ENCODE assay signal across 23 mouse cellular contexts in the genomic region with DNA sequence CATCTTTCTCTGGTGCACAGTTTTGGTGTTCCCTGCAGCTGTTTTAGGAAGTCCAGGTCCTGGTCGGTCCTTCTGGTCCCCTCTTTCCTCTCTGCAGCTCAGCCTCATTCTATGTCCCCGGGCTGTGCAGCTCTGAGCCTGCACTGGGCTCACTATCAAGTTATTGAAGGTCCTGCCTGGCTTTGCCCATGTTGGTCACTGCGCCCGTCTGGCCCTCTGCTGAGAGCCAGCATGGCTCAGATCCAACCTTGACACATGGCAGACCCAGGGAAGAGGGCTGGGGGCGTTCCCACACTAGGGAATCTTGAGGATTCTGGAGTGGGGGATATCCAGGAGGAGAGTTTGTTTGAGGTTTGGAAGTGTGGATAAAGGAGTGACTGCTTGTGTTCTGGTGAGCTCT.
DNase-seq lines count a peak whose midpoint lies in the region; ATAC-seq and TF ChIP-seq lines count a peak whose summit lies in the region.
"Had no signal": no experiment of that assay in that cellular context is flagged by ENCODE, and none has a peak within 500 bp of the region (broad histone marks: within the 10 kb centered on the region; RNA-seq: fewer than 3 reads in every experiment).

No protein-coding gene starts in this region.

- intact Hi-C loops in left cerebral cortex, postnatal 25 days (cut with DNase I) = no loop called here
- intact Hi-C loops in heart, adult 2 months (cut with DNase I) = no loop called here

- peaks cover 91% of the 10 kb centered on the region for H3K4me1 ChIP-seq in cerebellum, adult 2 months (ENCODE audit: control insufficient read depth, insufficient read depth, low read length)
- H3K4me1 ChIP-seq in heart, adult 2 months (ENCODE audit: control insufficient read depth, insufficient read depth, low read length) = no peaks in the 10 kb centered on the region
- H3K4me1 ChIP-seq: embryonic facial prominence, embryonic 15.5 days; heart, embryonic 15.5 days had no signal

- no peaks in the 10 kb centered on the region for H3K27me3 ChIP-seq in cerebellum, adult 2 months (ENCODE audit: control insufficient read depth, insufficient read depth, low read length)
- H3K27me3 ChIP-seq in heart, adult 2 months (ENCODE audit: control insufficient read depth, insufficient read depth, low read length) = no peaks in the 10 kb centered on the region
- H3K27me3 ChIP-seq: embryonic facial prominence, embryonic 15.5 days; hindbrain, embryonic 15.5 days had no signal

- no peaks in the 10 kb centered on the region for H3K79me2 ChIP-seq in heart, adult 2 months (replicated peaks; ENCODE audit: control insufficient read depth, insufficient read depth, low read length)

- TF ChIP-seq POLR2A in cerebellum, adult 2 months (IDR thresholded peaks at IDR 0.05; ENCODE audit: borderline replicate concordance, insufficient read depth, low read length) = no peak
- no peak for TF ChIP-seq POLR2A in heart, adult 2 months (IDR thresholded peaks at IDR 0.05; ENCODE audit: insufficient read depth, low read depth, low read length)

- no peaks in the 10 kb centered on the region for H3K36me3 ChIP-seq in heart, adult 2 months (ENCODE audit: control insufficient read depth, insufficient read depth, low read length)
- H3K36me3 ChIP-seq: embryonic facial prominence, embryonic 15.5 days; forebrain, embryonic 10.5 days; heart, embryonic 15.5 days; hindbrain, embryonic 15.5 days had no signal

- peak; percentile 79 for DNase-seq in brain, adult 2 months (ENCODE audit: low read depth, low spot score)
- peak; percentile 72 to 82 for DNase-seq in cerebellum, adult 2 months
- peak; percentile 88 to 93 for DNase-seq in cerebellum, postnatal 10 days
- no peak for DNase-seq in embryo, embryonic 10.5 days (ENCODE audit: low spot score)
- no peak for DNase-seq in lung, postnatal 36 days
- DNase-seq in left cerebral cortex, postnatal 25 days (ENCODE audit: low spot score in 2 of 2) = no peak
- no peak for DNase-seq in heart, adult 2 months
- DNase-seq: adrenal gland, adult 2 months; adrenal gland, postnatal 25 days; embryo, embryonic 11 days; gastrocnemius, adult 2 months; gastrocnemius, postnatal 36 days; heart, adult 11 months; heart, postnatal 14 days had no signal

- TF ChIP-seq CTCF in cerebellum, adult 2 months (IDR thresholded peaks at IDR 0.05; ENCODE audit: borderline replicate concordance, insufficient read depth, low read depth, low read length) = no peak
- no peak for TF ChIP-seq CTCF in heart, adult 2 months (IDR thresholded peaks at IDR 0.05)

- H3K9ac ChIP-seq in heart, adult 2 months (ENCODE audit: low read depth, low read length) = no peak overlapping the region
- H3K9ac ChIP-seq: embryonic facial prominence, embryonic 15.5 days; heart, embryonic 15.5 days; hindbrain, embryonic 15.5 days had no signal

- ATAC-seq in cerebellum, adult (ENCODE audit: insufficient number of reproducible peaks, low FRiP score, low TSS enrichment) = 0 out of 2 replicates have a peak, but pooled peaks have one; percentile 36
- ATAC-seq: forebrain, embryonic 14.5 days; inflammation-experienced regulatory T-cells, adult 6 months; intestine, postnatal 0 days had no signal

- 5% methylated on average over 5 of the region's 5 CpGs for WGBS in cerebellum, adult 2 months
- WGBS in heart, adult 2 months = 43% methylated on average over 5 of the region's 5 CpGs

- no peak overlapping the region for H3K4me3 ChIP-seq in cerebellum, adult 2 months (replicated peaks; ENCODE audit: insufficient read depth, low read depth, low read length)
- H3K4me3 ChIP-seq in heart, adult 2 months = no peak overlapping the region
- H3K4me3 ChIP-seq: embryonic facial prominence, embryonic 15.5 days; erythroblast, embryonic 14.5 days; forebrain, embryonic 10.5 days; gastrocnemius, adult 2 months; heart, embryonic 15.5 days; hindbrain, embryonic 15.5 days had no signal

- no peak for TF ChIP-seq EP300 in heart, adult 2 months (IDR thresholded peaks at IDR 0.05; ENCODE audit: insufficient read depth, low read depth, low read length)

- H3K27ac ChIP-seq in cerebellum, adult 2 months (ENCODE audit: insufficient read depth, low read length) = 0 out of 2 replicates have a peak overlapping the region, but pooled peaks have one; percentile 15
- no peak overlapping the region for H3K27ac ChIP-seq in heart, adult 2 months
- H3K27ac ChIP-seq: embryonic facial prominence, embryonic 15.5 days; forebrain, embryonic 10.5 days; gastrocnemius, adult 2 months; heart, embryonic 15.5 days; hindbrain, embryonic 15.5 days had no signal

Comparison
In these comparisons a context has a peak if more than half of its experiments do, and no peak if none do; other contexts are left out.
1. DNase-seq: peak in brain, adult 2 months (single experiment), cerebellum, adult 2 months (2 of 2) and cerebellum, postnatal 10 days (2 of 2); none in embryo, embryonic 10.5 days (single experiment), lung, postnatal 36 days (single experiment), left cerebral cortex, postnatal 25 days (0 of 2) and heart, adult 2 months (0 of 2).